ENCODE assay signal across 24 mouse cellular contexts in genomic region chr14:18398953-18399352, GRCm38 (mm10).
DNase-seq lines count a peak whose midpoint lies in the region; ATAC-seq and TF ChIP-seq lines count a peak whose summit lies in the region.
"Had no signal": no experiment of that assay in that cellular context is flagged by ENCODE, and none has a peak within 500 bp of the region (broad histone marks: within the 10 kb centered on the region; RNA-seq: fewer than 3 reads in every experiment).

No protein-coding gene starts in this region.

- intact Hi-C loops in gastrocnemius, adult 2 months (cut with DNase I) = no loop called here

- no peak for TF ChIP-seq EP300 in liver, postnatal 0 days (IDR thresholded peaks at IDR 0.05; ENCODE audit: low read depth)

- no peak for ATAC-seq in heart, embryonic 13.5 days (ENCODE audit: extremely low read depth, insufficient number of reproducible peaks, low FRiP score, low TSS enrichment)
- ATAC-seq in intestine, embryonic 14.5 days (replicated peaks; ENCODE audit: low FRiP score, low TSS enrichment, low read depth) = no peak
- no peak for ATAC-seq in intestine, embryonic 16.5 days
- peak; percentile 59 for ATAC-seq in liver, postnatal 0 days
- ATAC-seq in liver, embryonic 12.5 days = no peak
- ATAC-seq: CD4-positive, CD25-positive, alpha-beta regulatory T cell, adult 4 months; forebrain, embryonic 14.5 days; intestine, postnatal 0 days had no signal

- WGBS in heart, embryonic 13.5 days = 84% methylated on average over 4 of the region's 4 CpGs
- 91% methylated on average over 4 of the region's 4 CpGs for WGBS in intestine, embryonic 14.5 days
- WGBS in intestine, embryonic 16.5 days = 93% methylated on average over 4 of the region's 4 CpGs
- 66% methylated on average over 4 of the region's 4 CpGs for WGBS in liver, postnatal 0 days (ENCODE audit: insufficient replicate concordance)
- whole genome bisulfite sequencing in liver, embryonic 12.5 days (ENCODE audit: insufficient replicate concordance) = 78% methylated on average over 4 of the region's 4 CpGs

- no peak overlapping the region for H3K4me3 ChIP-seq in gastrocnemius, adult 2 months
- no peak overlapping the region for H3K4me3 ChIP-seq in heart, embryonic 13.5 days
- H3K4me3 ChIP-seq in intestine, embryonic 14.5 days (ENCODE audit: low read depth, low read length) = no peak overlapping the region
- no peak overlapping the region for H3K4me3 ChIP-seq in intestine, embryonic 16.5 days (ENCODE audit: low read length)
- H3K4me3 ChIP-seq in liver, postnatal 0 days (ENCODE audit: low read depth, low read length) = no peak overlapping the region
- H3K4me3 ChIP-seq in liver, embryonic 12.5 days = no peak overlapping the region
- H3K4me3 ChIP-seq: embryonic facial prominence, embryonic 15.5 days; erythroblast, embryonic 14.5 days; forebrain, embryonic 10.5 days; hindbrain, embryonic 10.5 days had no signal

- H3K4me1 ChIP-seq in heart, embryonic 13.5 days = peaks cover 26% of the 10 kb centered on the region
- H3K4me1 ChIP-seq in intestine, embryonic 14.5 days (replicated peaks; ENCODE audit: control insufficient read depth, insufficient read depth, low read length) = no peaks in the 10 kb centered on the region
- peaks cover 10% of the 10 kb centered on the region; the same call in 1 of the 2 replicates for H3K4me1 ChIP-seq in intestine, embryonic 16.5 days (ENCODE audit: control insufficient read depth, insufficient read depth, low read length)
- H3K4me1 ChIP-seq in liver, postnatal 0 days (ENCODE audit: insufficient read depth) = peaks cover 3% of the 10 kb centered on the region; the same call in 1 of the 2 replicates
- H3K4me1 ChIP-seq in liver, embryonic 12.5 days = no peaks in the 10 kb centered on the region
- H3K4me1 ChIP-seq: embryonic facial prominence, embryonic 15.5 days; forebrain, embryonic 10.5 days; hindbrain, embryonic 10.5 days had no signal

- no peak overlapping the region for H3K4me2 ChIP-seq in heart, embryonic 13.5 days
- no peak overlapping the region for H3K4me2 ChIP-seq in intestine, embryonic 14.5 days (ENCODE audit: low read length)
- H3K4me2 ChIP-seq in intestine, embryonic 16.5 days (ENCODE audit: low read depth, low read length) = no peak overlapping the region
- H3K4me2 ChIP-seq in liver, postnatal 0 days (ENCODE audit: low read depth, low read length) = no peak overlapping the region
- no peak overlapping the region for H3K4me2 ChIP-seq in liver, embryonic 12.5 days
- H3K4me2 ChIP-seq: embryonic facial prominence, embryonic 15.5 days; hindbrain, embryonic 14.5 days had no signal

- TF ChIP-seq CTCF in gastrocnemius, adult 2 months (IDR thresholded peaks at IDR 0.05) = no peak
- no peak for TF ChIP-seq CTCF in liver, postnatal 0 days (IDR thresholded peaks at IDR 0.05; ENCODE audit: low read depth)

- no peak overlapping the region for H3K9ac ChIP-seq in heart, embryonic 13.5 days
- H3K9ac ChIP-seq in intestine, embryonic 14.5 days (ENCODE audit: low read length) = no peak overlapping the region
- no peak overlapping the region for H3K9ac ChIP-seq in intestine, embryonic 16.5 days (ENCODE audit: low read depth, low read length)
- H3K9ac ChIP-seq in liver, postnatal 0 days (replicated peaks) = no peak overlapping the region
- no peak overlapping the region for H3K9ac ChIP-seq in liver, embryonic 12.5 days
- H3K9ac ChIP-seq: embryonic facial prominence, embryonic 15.5 days; hindbrain, embryonic 14.5 days had no signal

- peak overlapping the region; percentile 83 for H3K27ac ChIP-seq in gastrocnemius, adult 2 months
- H3K27ac ChIP-seq in heart, embryonic 13.5 days (replicated peaks) = peak overlapping the region; percentile 48; the same call in 1 of the 2 replicates
- H3K27ac ChIP-seq in intestine, embryonic 14.5 days (ENCODE audit: low read depth) = no peak overlapping the region
- H3K27ac ChIP-seq in intestine, embryonic 16.5 days (ENCODE audit: low read length) = no peak overlapping the region
- no peak overlapping the region for H3K27ac ChIP-seq in liver, postnatal 0 days (ENCODE audit: low read depth)
- H3K27ac ChIP-seq in liver, embryonic 12.5 days = no peak overlapping the region
- H3K27ac ChIP-seq: embryonic facial prominence, embryonic 15.5 days; forebrain, embryonic 10.5 days; hindbrain, embryonic 10.5 days; hindbrain, embryonic 14.5 days had no signal

- H3K9me3 ChIP-seq in heart, embryonic 13.5 days = peaks cover 2% of the 10 kb centered on the region; the same call in 1 of the 2 replicates
- H3K9me3 ChIP-seq in intestine, embryonic 14.5 days (ENCODE audit: control insufficient read depth, low read length) = no peaks in the 10 kb centered on the region
- no peaks in the 10 kb centered on the region for H3K9me3 ChIP-seq in intestine, embryonic 16.5 days (ENCODE audit: control insufficient read depth, low read length)
- no peaks in the 10 kb centered on the region for H3K9me3 ChIP-seq in liver, postnatal 0 days (ENCODE audit: low read length)
- no peaks in the 10 kb centered on the region for H3K9me3 ChIP-seq in liver, embryonic 12.5 days (replicated peaks)
- H3K9me3 ChIP-seq: embryonic facial prominence, embryonic 15.5 days; G1E had no signal

- no peaks in the 10 kb centered on the region for H3K27me3 ChIP-seq in heart, embryonic 13.5 days (replicated peaks)
- H3K27me3 ChIP-seq in intestine, embryonic 14.5 days (replicated peaks; ENCODE audit: control insufficient read depth, insufficient read depth, low read length) = no peaks in the 10 kb centered on the region
- no peaks in the 10 kb centered on the region for H3K27me3 ChIP-seq in intestine, embryonic 16.5 days (replicated peaks; ENCODE audit: control insufficient read depth, insufficient read depth, low read length)
- no peaks in the 10 kb centered on the region for H3K27me3 ChIP-seq in liver, postnatal 0 days (ENCODE audit: insufficient read depth, low read length)
- no peaks in the 10 kb centered on the region for H3K27me3 ChIP-seq in liver, embryonic 12.5 days (replicated peaks)
- H3K27me3 ChIP-seq: embryonic facial prominence, embryonic 15.5 days had no signal

- DNase-seq in gastrocnemius, adult 2 months = no peak
- no peak for DNase-seq in gastrocnemius, postnatal 4 days (ENCODE audit: low spot score in 2 of 2)
- DNase-seq in heart, adult 9 months (ENCODE audit: low spot score in 2 of 2) = no peak
- peak; percentile 4 for DNase-seq in intestine, embryonic 14.5 days (ENCODE audit: low spot score)
- no peak for DNase-seq in liver, postnatal 0 days
- DNase-seq: adrenal gland, postnatal 10 days; B cell, adult 2 months; cerebellum, adult 11 months; cerebellum, adult 8-10 months; cerebellum, postnatal 14 days; embryo, embryonic 11 days; gastrocnemius, postnatal 36 days had no signal

- no peaks in the 10 kb centered on the region for H3K36me3 ChIP-seq in heart, embryonic 13.5 days
- no peaks in the 10 kb centered on the region for H3K36me3 ChIP-seq in intestine, embryonic 14.5 days (ENCODE audit: control insufficient read depth, insufficient read depth, low read length)
- no peaks in the 10 kb centered on the region for H3K36me3 ChIP-seq in intestine, embryonic 16.5 days (ENCODE audit: control insufficient read depth, insufficient read depth, low read length)
- no peaks in the 10 kb centered on the region for H3K36me3 ChIP-seq in liver, postnatal 0 days (replicated peaks; ENCODE audit: insufficient read depth, low read length)
- H3K36me3 ChIP-seq in liver, embryonic 12.5 days = no peaks in the 10 kb centered on the region
- H3K36me3 ChIP-seq: embryonic facial prominence, embryonic 15.5 days; forebrain, embryonic 10.5 days; G1E; hindbrain, embryonic 10.5 days had no signal

Comparison
In these comparisons a context has a peak if more than half of its experiments do, and no peak if none do; other contexts are left out.
1. H3K27ac ChIP-seq: peak in gastrocnemius, adult 2 months (single experiment) and heart, embryonic 13.5 days (single experiment); none in intestine, embryonic 14.5 days (single experiment), intestine, embryonic 16.5 days (single experiment), liver, postnatal 0 days (single experiment) and liver, embryonic 12.5 days (single experiment).